In genomic region chr14:26662488-26662887, GRCm38 (mm10) we compare ENCODE assay signal across 17 mouse cellular contexts. TPM values are rescaled to one million over a fixed set of nuclear protein-coding genes. Genes with fewer than 3 reads are reported as not detected.
"Had no signal": no experiment of that assay in that cellular context is flagged by ENCODE, and none has a peak within 500 bp of the region (broad histone marks: within the 10 kb centered on the region; RNA-seq: fewer than 3 reads in every experiment).

No protein-coding gene starts in this region.

- H3K4me3 ChIP-seq: layer of hippocampus, adult 2 months; left cerebral cortex, adult 2 months; limb, embryonic 10.5 days; megakaryocyte, embryonic 14.5 days; myocyte; neural tube, embryonic 15.5 days had no signal

- ATAC-seq: hindbrain, postnatal 0 days had no signal

- H3K27me3 ChIP-seq: megakaryocyte, embryonic 14.5 days; neural tube, embryonic 15.5 days had no signal

- H3K27ac ChIP-seq: hindbrain, postnatal 0 days; layer of hippocampus, adult 2 months; left cerebral cortex, adult 2 months; limb, embryonic 10.5 days; neural tube, embryonic 15.5 days; stomach, postnatal 0 days had no signal

- H3K4me2 ChIP-seq: neural tube, embryonic 15.5 days had no signal

- H3K9me3 ChIP-seq: limb, embryonic 10.5 days; megakaryocyte, embryonic 14.5 days; neural tube, embryonic 15.5 days had no signal

- H3K9ac ChIP-seq: neural tube, embryonic 15.5 days had no signal

- DNase-seq: kidney, adult 8-10 months; kidney, postnatal 10 days; kidney, postnatal 4 days; lung, adult 2 months; lung, postnatal 10 days; lung, postnatal 4 days; midbrain, embryonic 14.5 days; right cerebral cortex, adult 18-20 months; thymus, postnatal 4 days had no signal

RNA-seq across cellular contexts. Expression of gene Dnah12, which starts 30.6 kb away (rescaled TPM):
- polyA plus RNA-seq: limb, embryonic 10.5 days; myocyte had no signal
